Mouse (Mus musculus) olfactory bulb, adult 2 months (tissue): ENCODE data around the gene Dgkd. TPM values are rescaled to one million over a fixed set of nuclear protein-coding genes. Genes with fewer than 3 reads are reported as not detected.

Experiments
- H3K27ac ChIP-seq: fragments of 200-500 bp; 2 replicates; pipeline ENCODE4 v1.5.1; 2012; ENCODE audit warnings: low read depth, low read length; ENCODE audit not compliant: insufficient read depth
- H3K4me1 ChIP-seq: fragments of 200-500 bp; 2 replicates; pipeline ENCODE4 v1.6.1; 2012; ENCODE audit warnings: low read length; ENCODE audit not compliant: control insufficient read depth, insufficient read depth
- H3K4me3 ChIP-seq: fragments of 200-500 bp; 2 replicates; pipeline ENCODE4 v1.5.1; 2012; ENCODE audit warnings: mild to moderate bottlenecking, low read depth, low read length, moderate library complexity; ENCODE audit not compliant: insufficient read depth
- CTCF ChIP-seq: fragments of 200-500 bp; IDR thresholded peaks from 2 replicates; pipeline ENCODE4 v1.5.1; 2012; ENCODE audit warnings: low read depth, mild to moderate bottlenecking, low read length, moderate library complexity; ENCODE audit not compliant: insufficient read depth
- POLR2A ChIP-seq: fragments of 200-500 bp; IDR thresholded peaks from 2 replicates; pipeline ENCODE4 v1.6.1; 2012; ENCODE audit warnings: mild to moderate bottlenecking, low read depth, low read length, moderate library complexity; ENCODE audit not compliant: insufficient read depth
- WGBS: fragments of 180-500 bp; shearing (Covaris S2); methylation state at CpG from one replicate; pipeline ENCODE4 v1.1.7; 2018; 5-methylcytosine and 5-hydroxymethylcytosine counted together
- polyA plus RNA-seq: library from polyadenylated mRNA; stranded (reverse); fragments of >200 nt; gene quantifications from 2 replicates; pipeline ENCODE4 v1.2.4, GENCODE M21; 2012; ENCODE audit warnings: low replicate concordance; ENCODE audit not compliant: missing spikeins, insufficient read depth, insufficient read length

Gene Dgkd
- polyA plus RNA-seq, 1 experiment, result 128 TPM

- no peak overlapping the region for H3K27ac ChIP-seq
- H3K4me1 ChIP-seq, result peaks cover 7% of the 10 kb centered on the region
- TF ChIP-seq POLR2A (no peak), CTCF (no peak)
- no peak overlapping the region for H3K4me3 ChIP-seq
- WGBS, result 53% methylated on average over 9 of the region's 9 CpGs
Measured at GRCm38 (mm10) chr1:87877552-87878283, 24.6 kb downstream of the Dgkd start.

GRCm38 (mm10) chr1:87879034-87879433, 25.9 kb downstream of the Dgkd start:
- H3K27ac ChIP-seq, result no peak overlapping the region
- no peak overlapping the region for H3K4me3 ChIP-seq
- TF ChIP-seq POLR2A (no peak), CTCF (no peak)

GRCm38 (mm10) chr1:87879494-87880325, 26.6 kb downstream of the Dgkd start:
- WGBS, result 7% methylated on average over 3 of the region's 3 CpGs
- no peak overlapping the region for H3K4me3 ChIP-seq
- H3K4me1 ChIP-seq, result peaks cover 7% of the 10 kb centered on the region
- H3K27ac ChIP-seq, result peak overlapping the region; percentile 48
- TF ChIP-seq CTCF (no peak), POLR2A (no peak)

More at GRCm38 (mm10) chr1:87879034-87879433, 25.9 kb downstream of the Dgkd start:
- peaks cover 7% of the 10 kb centered on the region for H3K4me1 ChIP-seq
- WGBS, result 82% methylated on average over 3 of the region's 3 CpGs

- WGBS, result 52% methylated on average over 6 of the region's 6 CpGs
- Histone ChIP-seq H3K27ac (peak overlapping the region; percentile 48; the same call in 1 of the 2 replicates), H3K4me3 (no peak overlapping the region), H3K4me1 (peaks cover 8% of the 10 kb centered on the region)
- no peak for TF ChIP-seq POLR2A
- TF ChIP-seq CTCF, result no peak
Measured at GRCm38 (mm10) chr1:87880326-87880627, 27.2 kb downstream of the Dgkd start.

- WGBS, result 66% methylated on average over 2 of the region's 2 CpGs
- Histone ChIP-seq H3K27ac (no peak overlapping the region), H3K4me1 (peaks cover 9% of the 10 kb centered on the region), H3K4me3 (no peak overlapping the region)
- no peak for TF ChIP-seq POLR2A
- TF ChIP-seq CTCF, result no peak
Measured at GRCm38 (mm10) chr1:87880856-87881255, 27.8 kb downstream of the Dgkd start.

GRCm38 (mm10) chr1:87881726-87882125, 28.6 kb downstream of the Dgkd start:
- Histone ChIP-seq H3K4me1 (peaks cover 9% of the 10 kb centered on the region), H3K27ac (no peak overlapping the region), H3K4me3 (no peak overlapping the region)
- TF ChIP-seq CTCF (no peak), POLR2A (no peak)
- 82% methylated on average over 4 of the region's 4 CpGs for WGBS

- Histone ChIP-seq H3K4me1 (peaks cover 9% of the 10 kb centered on the region), H3K4me3 (no peak overlapping the region), H3K27ac (no peak overlapping the region)
- TF ChIP-seq CTCF (no peak), POLR2A (no peak)
Measured at GRCm38 (mm10) chr1:87882554-87882953, 29.5 kb downstream of the Dgkd start.

GRCm38 (mm10) chr1:87890960-87891359, 37.9 kb downstream of the Dgkd start:
- 83% methylated on average over 1 of the region's 1 CpGs for WGBS
- no peak overlapping the region for H3K4me3 ChIP-seq
- H3K27ac ChIP-seq, result no peak overlapping the region
- 0 out of 2 replicates have a peak, but pooled peaks cover 3% of the 10 kb centered on the region for H3K4me1 ChIP-seq
- TF ChIP-seq CTCF, result no peak
- TF ChIP-seq POLR2A, result no peak

- WGBS, result 77% methylated on average over 4 of the region's 4 CpGs
- H3K4me1 ChIP-seq, result 0 out of 2 replicates have a peak, but pooled peaks cover 3% of the 10 kb centered on the region
- TF ChIP-seq POLR2A, result no peak
- no peak for TF ChIP-seq CTCF
- no peak overlapping the region for H3K27ac ChIP-seq
- H3K4me3 ChIP-seq, result no peak overlapping the region
Measured at GRCm38 (mm10) chr1:87891634-87892033, 38.5 kb downstream of the Dgkd start.
